Mouse (Mus musculus) liver, embryonic 11.5 days (tissue): ENCODE data around the gene Fgfr2. TPM values are rescaled to one million over a fixed set of nuclear protein-coding genes. Genes with fewer than 3 reads are reported as not detected.

Source experiments
- ATAC-seq: fragments of 200-750 bp; cut with Nextera tagmentation; replicated peaks from 2 replicates; pipeline ENCODE4 v1.8.0; 2017; ENCODE audit warnings: moderate number of reproducible peaks, mild to moderate bottlenecking, moderate TSS enrichment, moderate library complexity; ENCODE audit not compliant: low FRiP score
- DNase-seq: peaks from one replicate; pipeline ENCODE4 v3.0.0-alpha.2; 2017; ENCODE audit warnings: low spot score
- H3K27ac ChIP-seq: fragments of 300-500 bp; sonication (generic); 2 replicates; pipeline ENCODE4 v1.5.1; 2014; ENCODE audit warnings: mild to moderate bottlenecking, low read depth, low read length, control low read depth
- H3K27me3 ChIP-seq: fragments of 300-500 bp; sonication (generic); replicated peaks from 2 replicates; pipeline ENCODE4 v1.6.1; 2014; ENCODE audit warnings: low read length, mixed read lengths; ENCODE audit not compliant: control insufficient read depth, insufficient read depth
- H3K36me3 ChIP-seq: fragments of 300-500 bp; sonication (generic); 2 replicates; pipeline ENCODE4 v1.6.1; 2014; ENCODE audit warnings: mild to moderate bottlenecking, low read length, moderate library complexity, mixed read lengths; ENCODE audit not compliant: control insufficient read depth, insufficient read depth
- H3K4me1 ChIP-seq: fragments of 300-500 bp; sonication (generic); replicated peaks from 2 replicates; pipeline ENCODE4 v1.6.1; 2014; ENCODE audit warnings: low read length, mixed read lengths; ENCODE audit not compliant: control insufficient read depth, insufficient read depth
- H3K4me2 ChIP-seq: fragments of 300-500 bp; sonication (generic); 2 replicates; pipeline ENCODE4 v1.6.1; 2014; ENCODE audit warnings: mild to moderate bottlenecking, control low read depth, moderate library complexity
- H3K4me3 ChIP-seq: fragments of 300-500 bp; sonication (generic); 2 replicates; pipeline ENCODE4 v1.5.1; 2014; ENCODE audit warnings: low read depth, low read length, control low read depth
- H3K9ac ChIP-seq: fragments of 300-500 bp; sonication (generic); 2 replicates; pipeline ENCODE4 v1.6.1; 2014; ENCODE audit warnings: low read depth, low read length, control low read depth
- H3K9me3 ChIP-seq: fragments of 300-500 bp; sonication (generic); 2 replicates; pipeline ENCODE4 v1.6.1; 2016; ENCODE audit warnings: low read length, inconsistent platforms, mixed read lengths; ENCODE audit not compliant: control insufficient read depth
- WGBS: fragments of 180-500 bp; shearing (Covaris S2); extraction: QIAGEN DNeasy Blood & Tissue Kit; methylation state at CpG from one replicate; pipeline ENCODE4 v1.1.7; 2014; 5-methylcytosine and 5-hydroxymethylcytosine counted together
- polyA plus RNA-seq: library from polyadenylated mRNA; unstranded; fragments of >200 nt; fragmentation: Nextera tagmentation; extraction: Ambion mirVana; gene quantifications from 2 replicates; pipeline ENCODE4 v1.2.1, GENCODE M21; 2014

Gene Fgfr2
- polyA plus RNA-seq, 1 experiment from 2014 or later, result 32.6 TPM

GRCm38 (mm10) chr7:132227075-132227640 is 896.0 kb downstream of the Fgfr2 start:
- H3K27ac ChIP-seq, result no peak overlapping the region
- H3K4me1 ChIP-seq, result no peaks in the 10 kb centered on the region
- DNase-seq (no peak), ATAC-seq (no peak)
- WGBS, result 73% methylated on average over 8 of the region's 8 CpGs
- H3K27me3 ChIP-seq, result no peaks in the 10 kb centered on the region
- H3K9ac ChIP-seq, result no peak overlapping the region
- H3K4me3 ChIP-seq, result no peak overlapping the region
- no peaks in the 10 kb centered on the region for H3K36me3 ChIP-seq
- H3K4me2 ChIP-seq, result no peak overlapping the region
- no peaks in the 10 kb centered on the region for H3K9me3 ChIP-seq

GRCm38 (mm10) chr7:132226379-132227074 is 896.6 kb downstream of the Fgfr2 start:
- H3K27ac ChIP-seq, result no peak overlapping the region
- no peak overlapping the region for H3K4me2 ChIP-seq
- H3K9me3 ChIP-seq, result no peaks in the 10 kb centered on the region
- H3K9ac ChIP-seq, result no peak overlapping the region
- H3K4me1 ChIP-seq, result no peaks in the 10 kb centered on the region
- DNase-seq (peak; percentile 73), ATAC-seq (peak; percentile 26; the same call in 1 of the 2 replicates)
- H3K36me3 ChIP-seq, result no peaks in the 10 kb centered on the region
- WGBS, result 57% methylated on average over 6 of the region's 6 CpGs
- no peaks in the 10 kb centered on the region for H3K27me3 ChIP-seq
- no peak overlapping the region for H3K4me3 ChIP-seq

GRCm38 (mm10) chr7:132223452-132224141 is 899.6 kb downstream of the Fgfr2 start:
- 65% methylated on average over 10 of the region's 10 CpGs for WGBS
- Histone ChIP-seq H3K9me3 (no peaks in the 10 kb centered on the region), H3K36me3 (no peaks in the 10 kb centered on the region), H3K27me3 (no peaks in the 10 kb centered on the region), H3K4me3 (no peak overlapping the region), H3K9ac (no peak overlapping the region), H3K27ac (no peak overlapping the region), H3K4me2 (no peak overlapping the region), H3K4me1 (no peaks in the 10 kb centered on the region)
- no peak for ATAC-seq
- DNase-seq, result no peak

- Histone ChIP-seq H3K27me3 (no peaks in the 10 kb centered on the region), H3K9ac (no peak overlapping the region), H3K4me3 (no peak overlapping the region), H3K36me3 (no peaks in the 10 kb centered on the region), H3K4me2 (no peak overlapping the region), H3K4me1 (no peaks in the 10 kb centered on the region), H3K27ac (no peak overlapping the region), H3K9me3 (no peaks in the 10 kb centered on the region)
- WGBS, result 75% methylated on average over 10 of the region's 10 CpGs
- DNase-seq, result no peak
- ATAC-seq, result no peak
These were observed 909.1 kb downstream of the Fgfr2 start for GRCm38 (mm10) chr7:132214031-132214430.

- Histone ChIP-seq H3K9ac (no peak overlapping the region), H3K4me1 (no peaks in the 10 kb centered on the region), H3K4me3 (no peak overlapping the region), H3K4me2 (no peak overlapping the region), H3K27ac (no peak overlapping the region), H3K27me3 (no peaks in the 10 kb centered on the region), H3K36me3 (no peaks in the 10 kb centered on the region), H3K9me3 (no peaks in the 10 kb centered on the region)
- WGBS, result 10% methylated on average over 8 of the region's 8 CpGs
- no peak for ATAC-seq
- DNase-seq, result peak; percentile 58
These were observed 909.7 kb downstream of the Fgfr2 start for GRCm38 (mm10) chr7:132213460-132213859.

- Histone ChIP-seq H3K9me3 (no peaks in the 10 kb centered on the region), H3K4me1 (no peaks in the 10 kb centered on the region), H3K27ac (no peak overlapping the region), H3K27me3 (no peaks in the 10 kb centered on the region), H3K9ac (no peak overlapping the region), H3K36me3 (no peaks in the 10 kb centered on the region), H3K4me3 (no peak overlapping the region), H3K4me2 (no peak overlapping the region)
- ATAC-seq (no peak), DNase-seq (no peak)
- WGBS, result 78% methylated on average over 6 of the region's 6 CpGs
These were observed 911.0 kb downstream of the Fgfr2 start for GRCm38 (mm10) chr7:132211920-132212701.

GRCm38 (mm10) chr7:132210616-132211015 is 912.5 kb downstream of the Fgfr2 start:
- 78% methylated on average over 5 of the region's 5 CpGs for WGBS
- no peak for ATAC-seq

GRCm38 (mm10) chr7:132208946-132209651 is 914.1 kb downstream of the Fgfr2 start:
- no peak overlapping the region for H3K4me3 ChIP-seq
- no peak for DNase-seq
- ATAC-seq, result no peak
- no peaks in the 10 kb centered on the region for H3K36me3 ChIP-seq
- H3K27ac ChIP-seq, result no peak overlapping the region
- no peak overlapping the region for H3K9ac ChIP-seq
- no peaks in the 10 kb centered on the region for H3K27me3 ChIP-seq
- H3K4me2 ChIP-seq, result no peak overlapping the region
- H3K9me3 ChIP-seq, result no peaks in the 10 kb centered on the region
- no peaks in the 10 kb centered on the region for H3K4me1 ChIP-seq
- 79% methylated on average over 9 of the region's 9 CpGs for WGBS

More at GRCm38 (mm10) chr7:132210616-132211015, 912.5 kb downstream of the Fgfr2 start:
- no peak overlapping the region for H3K4me3 ChIP-seq
- no peaks in the 10 kb centered on the region for H3K9me3 ChIP-seq
- no peaks in the 10 kb centered on the region for H3K4me1 ChIP-seq
- no peak for DNase-seq
- H3K27me3 ChIP-seq, result no peaks in the 10 kb centered on the region
- H3K4me2 ChIP-seq, result no peak overlapping the region
- H3K36me3 ChIP-seq, result no peaks in the 10 kb centered on the region
- H3K27ac ChIP-seq, result no peak overlapping the region
- no peak overlapping the region for H3K9ac ChIP-seq
